Mouse (Mus musculus): Measurements from ENCODE around the gene Nsf. TPM values are rescaled to one million over a fixed set of nuclear protein-coding genes. Genes with fewer than 3 reads are reported as not detected.
A peak's percentile ranks its signal among the peaks of the same experiment; 100 is the strongest.

The Nsf gene
- polyA plus RNA-seq, 1 experiment from 2014 or later, result 30.5 TPM

- Histone ChIP-seq H3K27ac (ENCODE audit: low read depth, low read length) (no peak overlapping the region), H3K36me3 (ENCODE audit: control insufficient read depth, insufficient read depth, low read length) (peaks cover 7% of the 10 kb centered on the region; the same call in 1 of the 2 replicates), H3K4me2 (no peak overlapping the region), H3K27me3 (ENCODE audit: control insufficient read depth, insufficient read depth, low read length) (no peaks in the 10 kb centered on the region), H3K9ac (ENCODE audit: low read depth, low read length) (no peak overlapping the region), H3K4me3 (ENCODE audit: low read depth, low read length) (no peak overlapping the region), H3K9me3 (replicated peaks; ENCODE audit: control insufficient read depth, low read length) (no peaks in the 10 kb centered on the region), H3K4me1 (ENCODE audit: control insufficient read depth, insufficient read depth, low read length) (no peaks in the 10 kb centered on the region)
- WGBS (ENCODE audit: insufficient replicate concordance), result 91% methylated on average over 9 of the region's 9 CpGs
- ATAC-seq (replicated peaks; ENCODE audit: insufficient number of reproducible peaks, low FRiP score, low TSS enrichment), result no peak
These were observed 123.4 kb downstream of the Nsf start for GRCm38 (mm10) chr11:103830476-103830875.

- Histone ChIP-seq H3K4me2 (no peak overlapping the region), H3K4me1 (ENCODE audit: control insufficient read depth, insufficient read depth, low read length) (no peaks in the 10 kb centered on the region), H3K9ac (ENCODE audit: low read depth, low read length) (no peak overlapping the region), H3K27me3 (ENCODE audit: control insufficient read depth, insufficient read depth, low read length) (no peaks in the 10 kb centered on the region), H3K4me3 (ENCODE audit: low read depth, low read length) (no peak overlapping the region), H3K9me3 (replicated peaks; ENCODE audit: control insufficient read depth, low read length) (no peaks in the 10 kb centered on the region), H3K36me3 (ENCODE audit: control insufficient read depth, insufficient read depth, low read length) (peaks cover 7% of the 10 kb centered on the region; the same call in 1 of the 2 replicates), H3K27ac (ENCODE audit: low read depth, low read length) (no peak overlapping the region)
- WGBS (ENCODE audit: insufficient replicate concordance), result 44% methylated on average over 4 of the region's 4 CpGs
- no peak for ATAC-seq (replicated peaks; ENCODE audit: insufficient number of reproducible peaks, low FRiP score, low TSS enrichment)
These were observed 123.9 kb downstream of the Nsf start for GRCm38 (mm10) chr11:103829956-103830355.

- 78% methylated on average over 7 of the region's 7 CpGs for WGBS (ENCODE audit: insufficient replicate concordance)
- no peak for ATAC-seq (replicated peaks; ENCODE audit: insufficient number of reproducible peaks, low FRiP score, low TSS enrichment)
- Histone ChIP-seq H3K4me2 (no peak overlapping the region), H3K27me3 (ENCODE audit: control insufficient read depth, insufficient read depth, low read length) (no peaks in the 10 kb centered on the region), H3K9me3 (replicated peaks; ENCODE audit: control insufficient read depth, low read length) (no peaks in the 10 kb centered on the region), H3K36me3 (ENCODE audit: control insufficient read depth, insufficient read depth, low read length) (peaks cover 8% of the 10 kb centered on the region; the same call in 1 of the 2 replicates), H3K27ac (ENCODE audit: low read depth, low read length) (no peak overlapping the region), H3K4me3 (ENCODE audit: low read depth, low read length) (no peak overlapping the region), H3K4me1 (ENCODE audit: control insufficient read depth, insufficient read depth, low read length) (no peaks in the 10 kb centered on the region), H3K9ac (ENCODE audit: low read depth, low read length) (no peak overlapping the region)
These were observed 125.0 kb downstream of the Nsf start for GRCm38 (mm10) chr11:103828866-103829265.

- Histone ChIP-seq H3K9ac (ENCODE audit: low read depth, low read length) (no peak overlapping the region), H3K4me2 (no peak overlapping the region), H3K4me3 (ENCODE audit: low read depth, low read length) (no peak overlapping the region), H3K27me3 (ENCODE audit: control insufficient read depth, insufficient read depth, low read length) (no peaks in the 10 kb centered on the region), H3K9me3 (replicated peaks; ENCODE audit: control insufficient read depth, low read length) (no peaks in the 10 kb centered on the region), H3K36me3 (ENCODE audit: control insufficient read depth, insufficient read depth, low read length) (peaks cover 13% of the 10 kb centered on the region; the same call in 1 of the 2 replicates), H3K27ac (ENCODE audit: low read depth, low read length) (no peak overlapping the region), H3K4me1 (ENCODE audit: control insufficient read depth, insufficient read depth, low read length) (no peaks in the 10 kb centered on the region)
- WGBS (ENCODE audit: insufficient replicate concordance), result 91% methylated on average over 6 of the region's 6 CpGs
- no peak for ATAC-seq (replicated peaks; ENCODE audit: insufficient number of reproducible peaks, low FRiP score, low TSS enrichment)
These were observed 126.7 kb downstream of the Nsf start for GRCm38 (mm10) chr11:103827201-103827600.

- no peaks in the 10 kb centered on the region for H3K9me3 ChIP-seq (replicated peaks; ENCODE audit: control insufficient read depth, low read length)
- H3K27ac ChIP-seq (ENCODE audit: low read depth, low read length), result no peak overlapping the region
- no peaks in the 10 kb centered on the region for H3K36me3 ChIP-seq (ENCODE audit: control insufficient read depth, insufficient read depth, low read length)
- H3K4me3 ChIP-seq (ENCODE audit: low read depth, low read length), result no peak overlapping the region
- WGBS (ENCODE audit: insufficient replicate concordance), result 70% methylated on average over 8 of the region's 8 CpGs
- H3K4me2 ChIP-seq, result no peak overlapping the region
- no peak for ATAC-seq (replicated peaks; ENCODE audit: insufficient number of reproducible peaks, low FRiP score, low TSS enrichment)
- H3K27me3 ChIP-seq (ENCODE audit: control insufficient read depth, insufficient read depth, low read length), result peaks cover 20% of the 10 kb centered on the region
- peaks cover 7% of the 10 kb centered on the region; the same call in 1 of the 2 replicates for H3K4me1 ChIP-seq (ENCODE audit: control insufficient read depth, insufficient read depth, low read length)
- no peak overlapping the region for H3K9ac ChIP-seq (ENCODE audit: low read depth, low read length)
These were observed 137.1 kb downstream of the Nsf start for GRCm38 (mm10) chr11:103816719-103817118.

GRCm38 (mm10) chr11:103815986-103816385 is 137.9 kb downstream of the Nsf start:
- no peak overlapping the region for H3K4me2 ChIP-seq
- H3K27ac ChIP-seq (ENCODE audit: low read depth, low read length), result no peak overlapping the region
- no peaks in the 10 kb centered on the region for H3K9me3 ChIP-seq (replicated peaks; ENCODE audit: control insufficient read depth, low read length)
- peaks cover 27% of the 10 kb centered on the region for H3K27me3 ChIP-seq (ENCODE audit: control insufficient read depth, insufficient read depth, low read length)
- no peak overlapping the region for H3K9ac ChIP-seq (ENCODE audit: low read depth, low read length)
- 58% methylated on average over 13 of the region's 13 CpGs for WGBS (ENCODE audit: insufficient replicate concordance)
- no peak overlapping the region for H3K4me3 ChIP-seq (ENCODE audit: low read depth, low read length)
- no peaks in the 10 kb centered on the region for H3K36me3 ChIP-seq (ENCODE audit: control insufficient read depth, insufficient read depth, low read length)
- no peak for ATAC-seq (replicated peaks; ENCODE audit: insufficient number of reproducible peaks, low FRiP score, low TSS enrichment)
- peaks cover 7% of the 10 kb centered on the region; the same call in 1 of the 2 replicates for H3K4me1 ChIP-seq (ENCODE audit: control insufficient read depth, insufficient read depth, low read length)

- H3K9ac ChIP-seq (ENCODE audit: low read depth, low read length), result no peak overlapping the region
- no peaks in the 10 kb centered on the region for H3K36me3 ChIP-seq (ENCODE audit: control insufficient read depth, insufficient read depth, low read length)
- H3K27ac ChIP-seq (ENCODE audit: low read depth, low read length), result no peak overlapping the region
- peaks cover 13% of the 10 kb centered on the region; the same call in 1 of the 2 replicates for H3K4me1 ChIP-seq (ENCODE audit: control insufficient read depth, insufficient read depth, low read length)
- H3K27me3 ChIP-seq (ENCODE audit: control insufficient read depth, insufficient read depth, low read length), result peaks cover 39% of the 10 kb centered on the region
- no peak overlapping the region for H3K4me3 ChIP-seq (ENCODE audit: low read depth, low read length)
- H3K4me2 ChIP-seq, result no peak overlapping the region
- ATAC-seq (replicated peaks; ENCODE audit: insufficient number of reproducible peaks, low FRiP score, low TSS enrichment), result no peak
- WGBS (ENCODE audit: insufficient replicate concordance), result 20% methylated on average over 3 of the region's 3 CpGs
- no peaks in the 10 kb centered on the region for H3K9me3 ChIP-seq (replicated peaks; ENCODE audit: control insufficient read depth, low read length)
These were observed 139.0 kb downstream of the Nsf start for GRCm38 (mm10) chr11:103814808-103815207.

- Histone ChIP-seq H3K4me2 (no peak overlapping the region), H3K27ac (ENCODE audit: low read depth, low read length) (no peak overlapping the region), H3K36me3 (ENCODE audit: control insufficient read depth, insufficient read depth, low read length) (no peaks in the 10 kb centered on the region), H3K4me3 (ENCODE audit: low read depth, low read length) (no peak overlapping the region), H3K27me3 (ENCODE audit: control insufficient read depth, insufficient read depth, low read length) (peaks cover 73% of the 10 kb centered on the region), H3K9ac (ENCODE audit: low read depth, low read length) (no peak overlapping the region), H3K9me3 (replicated peaks; ENCODE audit: control insufficient read depth, low read length) (no peaks in the 10 kb centered on the region), H3K4me1 (ENCODE audit: control insufficient read depth, insufficient read depth, low read length) (peaks cover 18% of the 10 kb centered on the region; the same call in 1 of the 2 replicates)
- WGBS (ENCODE audit: insufficient replicate concordance), result 84% methylated on average over 25 of the region's 25 CpGs
- ATAC-seq (replicated peaks; ENCODE audit: insufficient number of reproducible peaks, low FRiP score, low TSS enrichment), result no peak
These were observed 142.6 kb downstream of the Nsf start for GRCm38 (mm10) chr11:103811246-103811645.

- WGBS (ENCODE audit: insufficient replicate concordance), result 27% methylated on average over 12 of the region's 12 CpGs
These were observed 143.2 kb downstream of the Nsf start for GRCm38 (mm10) chr11:103810631-103811030.

More at GRCm38 (mm10) chr11:103810631-103811030, 143.2 kb downstream of the Nsf start:
- Histone ChIP-seq H3K4me3 (ENCODE audit: low read depth, low read length) (peak overlapping the region; percentile 61), H3K36me3 (ENCODE audit: control insufficient read depth, insufficient read depth, low read length) (no peaks in the 10 kb centered on the region), H3K4me2 (peak overlapping the region; percentile 98), H3K9ac (ENCODE audit: low read depth, low read length) (no peak overlapping the region), H3K27me3 (ENCODE audit: control insufficient read depth, insufficient read depth, low read length) (peaks cover 73% of the 10 kb centered on the region), H3K27ac (ENCODE audit: low read depth, low read length) (no peak overlapping the region), H3K4me1 (ENCODE audit: control insufficient read depth, insufficient read depth, low read length) (peaks cover 18% of the 10 kb centered on the region; the same call in 1 of the 2 replicates), H3K9me3 (replicated peaks; ENCODE audit: control insufficient read depth, low read length) (no peaks in the 10 kb centered on the region; the same call in 1 of the 2 replicates)
- ATAC-seq (replicated peaks; ENCODE audit: insufficient number of reproducible peaks, low FRiP score, low TSS enrichment), result no peak

All from heart, embryonic 11.5 days (tissue).